Mouse (Mus musculus) hindbrain, postnatal 0 days (tissue): ENCODE measurements around the gene Ripor1. TPM values are rescaled to one million over a fixed set of nuclear protein-coding genes. Genes with fewer than 3 reads are reported as not detected.

Experiments used
- ATAC-seq: fragments of 200-750 bp; cut with Nextera tagmentation; 2 replicates; pipeline ENCODE4 v1.8.0; 2017; ENCODE audit warnings: mild to moderate bottlenecking, moderate TSS enrichment, moderate library complexity
- DNase-seq: peaks from one replicate; pipeline ENCODE4 v3.0.0-alpha.2; 2015; ENCODE audit warnings: low spot score
- H3K27ac ChIP-seq: fragments of 300-500 bp; sonication (generic); 2 replicates; pipeline ENCODE4 v1.5.1; 2014; ENCODE audit warnings: mild to moderate bottlenecking
- H3K27me3 ChIP-seq: fragments of 300-500 bp; sonication (generic); 2 replicates; pipeline ENCODE4 v1.6.1; 2014; ENCODE audit warnings: low read length, mixed read lengths; ENCODE audit not compliant: insufficient read depth
- H3K36me3 ChIP-seq: fragments of 300-500 bp; sonication (generic); 2 replicates; pipeline ENCODE4 v1.6.1; 2014; ENCODE audit warnings: low read length, mixed read lengths; ENCODE audit not compliant: insufficient read depth
- H3K4me1 ChIP-seq: fragments of 300-500 bp; sonication (generic); 2 replicates; pipeline ENCODE4 v1.6.1; 2014; ENCODE audit warnings: antibody characterized with exemption, low read length, mixed read lengths; ENCODE audit not compliant: insufficient read depth
- H3K4me2 ChIP-seq: fragments of 300-500 bp; sonication (generic); 2 replicates; pipeline ENCODE4 v1.6.1; 2014; ENCODE audit warnings: low read depth, mild to moderate bottlenecking, low read length, moderate library complexity, mixed read lengths
- H3K4me3 ChIP-seq: fragments of 300-500 bp; sonication (generic); 2 replicates; pipeline ENCODE4 v1.5.1; 2014; ENCODE audit warnings: low read length
- H3K9ac ChIP-seq: fragments of 300-500 bp; sonication (generic); replicated peaks from 2 replicates; pipeline ENCODE4 v1.6.1; 2014; ENCODE audit warnings: mild to moderate bottlenecking, low read length, moderate library complexity, mixed read lengths
- H3K9me3 ChIP-seq: fragments of 300-500 bp; sonication (generic); 2 replicates; pipeline ENCODE4 v1.6.1; 2016; ENCODE audit warnings: low read length, mixed read lengths
- CTCF ChIP-seq: IDR thresholded peaks from 2 replicates; pipeline ENCODE4 v1.5.1; 2016; ENCODE audit warnings: antibody characterized with exemption, control low read depth, low read depth
- WGBS: fragments of 180-500 bp; shearing (Covaris S2); extraction: QIAGEN DNeasy Blood & Tissue Kit; methylation state at CpG from one replicate; pipeline ENCODE4 v1.1.7; 2014; 5-methylcytosine and 5-hydroxymethylcytosine counted together
- polyA plus RNA-seq: library from polyadenylated mRNA; unstranded; fragments of >200 nt; fragmentation: Nextera tagmentation; extraction: Ambion mirVana; gene quantifications from 2 replicates; pipeline ENCODE4 v1.2.1, GENCODE M21; 2015
- total RNA-seq: library from RNA; depleted of rRNA; stranded (reverse); fragments of >200 nt; gene quantifications from 2 replicates; pipeline ENCODE4 v1.2.3, GENCODE M21; 2014

The Ripor1 gene
- total and polyA plus RNA-seq, 2 experiments from 2014 or later, result 14.4 to 28.7 TPM

GRCm38 (mm10) chr8:105636018-105636962 is 31.2 kb downstream of the Ripor1 start, which contains the start of gene Ctcf:
Gene Ctcf (plus strand): TSS chr8:105636568.
- Histone ChIP-seq H3K27me3 (no peaks in the 10 kb centered on the region), H3K9me3 (no peaks in the 10 kb centered on the region), H3K27ac (peak within 1 kb of the TSS; percentile 100), H3K4me3 (peak within 1 kb of the TSS; percentile 59), H3K4me1 (peaks cover 9% of the 10 kb centered on the region; the same call in 1 of the 2 replicates), H3K36me3 (no peaks in the 10 kb centered on the region), H3K9ac (peak within 1 kb of the TSS; percentile 88), H3K4me2 (peak within 1 kb of the TSS; percentile 83)
- DNase-seq, result peak; percentile 96
- TF ChIP-seq CTCF, result peak; percentile 16; the same call in 1 of the 2 replicates
- ATAC-seq, result peak; percentile 93
- under 1% methylated on average over 94 of the region's 126 CpGs for WGBS

GRCm38 (mm10) chr8:105636963-105637510 is 32.0 kb downstream of the Ripor1 start, which contains the start of gene Agrp:
Gene Agrp (minus strand): TSS chr8:105637393.
- H3K36me3 ChIP-seq, result no peaks in the 10 kb centered on the region
- peak; percentile 43 for TF ChIP-seq CTCF
- WGBS, result under 1% methylated on average over 61 of the region's 63 CpGs
- H3K27ac ChIP-seq, result peak within 1 kb of the TSS; percentile 100
- H3K4me1 ChIP-seq, result peaks cover 9% of the 10 kb centered on the region; the same call in 1 of the 2 replicates
- no peaks in the 10 kb centered on the region for H3K9me3 ChIP-seq
- DNase-seq, result peak; percentile 74
- peak within 1 kb of the TSS; percentile 59 for H3K4me3 ChIP-seq
- peak; percentile 33 for ATAC-seq
- H3K4me2 ChIP-seq, result peak within 1 kb of the TSS; percentile 83
- H3K9ac ChIP-seq, result peak within 1 kb of the TSS; percentile 88
- no peaks in the 10 kb centered on the region for H3K27me3 ChIP-seq

GRCm38 (mm10) chr8:105637601-105638041 is 32.6 kb downstream of the Ripor1 start:
- ATAC-seq, result no peak
- Histone ChIP-seq H3K36me3 (no peaks in the 10 kb centered on the region), H3K9me3 (no peaks in the 10 kb centered on the region), H3K27me3 (no peaks in the 10 kb centered on the region), H3K9ac (peak overlapping the region; percentile 88), H3K4me2 (peak overlapping the region; percentile 83), H3K4me1 (peaks cover 9% of the 10 kb centered on the region; the same call in 1 of the 2 replicates), H3K4me3 (peak overlapping the region; percentile 59), H3K27ac (peak overlapping the region; percentile 100)
- DNase-seq, result peak; percentile 26
- no peak for TF ChIP-seq CTCF
- WGBS, result under 1% methylated on average over 11 of the region's 11 CpGs

DNA sequence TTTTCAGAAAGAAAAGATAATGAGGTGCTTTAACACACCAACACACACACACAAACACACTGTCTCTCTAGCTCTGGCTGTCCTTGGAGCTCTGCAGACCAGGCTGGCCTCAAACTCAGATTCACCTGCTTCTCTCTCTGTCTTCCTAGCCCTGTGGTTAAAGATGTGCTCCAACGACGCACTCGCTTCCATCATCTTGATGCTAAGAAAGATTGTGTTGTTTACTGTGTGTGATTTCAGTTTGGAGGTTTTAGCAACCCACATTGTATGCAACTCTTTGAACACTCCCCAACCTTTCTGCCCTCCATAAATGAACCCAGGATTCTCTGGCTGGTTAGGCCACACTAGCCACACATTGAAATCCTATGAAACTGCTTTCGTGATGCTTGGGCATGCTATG is 33.5 kb downstream of the Ripor1 start:
- H3K4me1 ChIP-seq, result peaks cover 9% of the 10 kb centered on the region; the same call in 1 of the 2 replicates
- DNase-seq (no peak), ATAC-seq (no peak)
- no peak overlapping the region for H3K9ac ChIP-seq
- H3K4me2 ChIP-seq, result peak overlapping the region; percentile 83
- H3K36me3 ChIP-seq, result no peaks in the 10 kb centered on the region
- 0 out of 2 replicates have a peak overlapping the region, but pooled peaks have one; percentile 59 for H3K4me3 ChIP-seq
- H3K27me3 ChIP-seq, result no peaks in the 10 kb centered on the region
- no peaks in the 10 kb centered on the region for H3K9me3 ChIP-seq
- WGBS, result 85% methylated on average over 4 of the region's 4 CpGs
- TF ChIP-seq CTCF, result no peak
- H3K27ac ChIP-seq, result no peak overlapping the region

DNA sequence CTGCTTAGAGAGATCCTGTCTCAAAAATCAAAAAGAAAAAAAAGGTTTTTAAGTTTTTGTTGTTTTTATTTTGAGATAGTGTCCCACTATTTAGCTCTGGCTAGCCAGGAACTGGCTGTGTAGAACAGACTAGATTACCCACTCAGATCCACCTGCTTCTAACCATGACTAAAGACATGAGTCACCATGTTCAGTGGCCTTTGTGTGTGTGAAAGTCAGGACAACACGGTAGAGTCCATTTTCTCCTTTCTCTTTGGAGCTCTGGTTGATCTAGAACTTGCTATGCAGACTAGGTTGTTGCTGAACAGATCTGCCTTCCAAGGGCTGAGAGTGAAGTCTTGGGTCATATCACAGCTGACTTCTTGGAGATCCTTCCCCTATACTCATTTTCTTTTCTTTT is 34.8 kb downstream of the Ripor1 start:
- WGBS, result 64% methylated on average over 1 of the region's 1 CpGs
- no peak for ATAC-seq
- no peak overlapping the region for H3K27ac ChIP-seq

DNA sequence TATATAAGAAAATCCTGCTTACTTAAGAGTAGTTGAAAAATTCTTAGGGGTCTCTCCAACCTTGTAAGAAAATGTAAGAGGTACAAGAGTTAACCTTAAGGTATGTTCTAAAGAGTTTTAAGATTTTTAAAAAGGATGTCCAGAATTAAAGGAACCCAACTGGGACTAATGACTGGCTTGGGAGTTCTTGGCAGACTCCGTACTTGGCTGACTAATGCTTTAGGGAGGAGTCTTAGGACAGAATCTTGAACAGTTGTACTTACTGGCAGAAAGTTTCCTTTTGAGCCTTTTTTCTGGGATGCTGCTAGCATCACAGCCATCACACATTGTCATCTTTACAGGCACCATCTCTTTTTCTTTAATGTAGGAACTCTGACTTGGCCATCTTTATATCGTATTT is 35.5 kb downstream of the Ripor1 start:
- 56% methylated on average over 2 of the region's 2 CpGs for WGBS
- DNase-seq (peak; percentile 48), ATAC-seq (no peak)
- H3K36me3 ChIP-seq, result no peaks in the 10 kb centered on the region; the same call in 1 of the 2 replicates
- peaks cover 9% of the 10 kb centered on the region; the same call in 1 of the 2 replicates for H3K4me1 ChIP-seq
- H3K27ac ChIP-seq, result no peak overlapping the region
- no peak overlapping the region for H3K4me3 ChIP-seq
- no peaks in the 10 kb centered on the region for H3K9me3 ChIP-seq
- no peak overlapping the region for H3K4me2 ChIP-seq
- TF ChIP-seq CTCF, result no peak
- no peaks in the 10 kb centered on the region for H3K27me3 ChIP-seq
- no peak overlapping the region for H3K9ac ChIP-seq

More for the DNA sequence above, 34.8 kb downstream of the Ripor1 start:
- Histone ChIP-seq H3K9ac (no peak overlapping the region), H3K4me3 (no peak overlapping the region), H3K9me3 (no peaks in the 10 kb centered on the region), H3K4me1 (peaks cover 9% of the 10 kb centered on the region; the same call in 1 of the 2 replicates), H3K4me2 (no peak overlapping the region), H3K36me3 (no peaks in the 10 kb centered on the region), H3K27me3 (no peaks in the 10 kb centered on the region)
- DNase-seq, result no peak
- no peak for TF ChIP-seq CTCF
